Mouse (Mus musculus) heart, adult 2 months (tissue): Measurements from ENCODE around the gene Rhot2. TPM values are rescaled to one million over a fixed set of nuclear protein-coding genes. Genes with fewer than 3 reads are reported as not detected.
A peak's percentile ranks its signal among the peaks of the same experiment; 100 is the strongest.

ENCODE experiments used
- DNase-seq, 2 experiments: peaks; one replicate each; pipeline ENCODE4 v3.0.0; 2021
- H3K27ac ChIP-seq: fragments of 200-600 bp; 2 replicates; pipeline ENCODE4 v1.8.1; 2022
- H3K27me3 ChIP-seq: fragments of 200-500 bp; 2 replicates; pipeline ENCODE4 v1.6.1; 2012; ENCODE audit warnings: mild to moderate bottlenecking, low read length, inconsistent platforms, mixed read lengths; ENCODE audit not compliant: control insufficient read depth, insufficient read depth
- H3K36me3 ChIP-seq: fragments of 200-500 bp; 2 replicates; pipeline ENCODE4 v1.6.1; 2012; ENCODE audit warnings: low read length, inconsistent platforms; ENCODE audit not compliant: control insufficient read depth, insufficient read depth
- H3K4me1 ChIP-seq: fragments of 200-500 bp; 2 replicates; pipeline ENCODE4 v1.6.1; 2011; ENCODE audit warnings: low read length; ENCODE audit not compliant: control insufficient read depth, insufficient read depth
- H3K4me3 ChIP-seq: fragments of 200-600 bp; 2 replicates; pipeline ENCODE4 v1.8.1; 2022
- H3K79me2 ChIP-seq: fragments of 200-500 bp; replicated peaks from 2 replicates; pipeline ENCODE4 v1.6.1; 2012; ENCODE audit warnings: mild to moderate bottlenecking, inconsistent platforms, low read length, moderate library complexity, mixed read lengths; ENCODE audit not compliant: control insufficient read depth, insufficient read depth
- H3K9ac ChIP-seq: fragments of 200-500 bp; 2 replicates; pipeline ENCODE4 v1.6.1; 2012; ENCODE audit warnings: low read depth, mild to moderate bottlenecking, control low read depth, inconsistent platforms, low read length, mixed read lengths
- CTCF ChIP-seq: fragments of 200-600 bp; IDR thresholded peaks from 2 replicates; pipeline ENCODE4 v1.8.1; 2022; ENCODE audit warnings: antibody characterized with exemption, mild to moderate bottlenecking, moderate library complexity
- EP300 ChIP-seq: fragments of 200-500 bp; IDR thresholded peaks from 2 replicates; pipeline ENCODE4 v1.6.1; 2011; ENCODE audit warnings: low read depth, low read length, control low read depth; ENCODE audit not compliant: insufficient read depth
- POLR2A ChIP-seq: fragments of 200-500 bp; IDR thresholded peaks from 2 replicates; pipeline ENCODE4 v1.6.1; 2011; ENCODE audit warnings: mild to moderate bottlenecking, low read depth, low read length, control low read depth; ENCODE audit not compliant: insufficient read depth
- WGBS: fragments of 180-500 bp; shearing (Covaris S2); methylation state at CpG from one replicate; pipeline ENCODE4 v1.1.7; 2018; 5-methylcytosine and 5-hydroxymethylcytosine counted together
- intact Hi-C: fragments of 180-260 bp; cut with DNase I; formaldehyde crosslinking; loops from one replicate; pipeline ENCODE4 v1.15.1; 2025
- polyA plus RNA-seq: library from polyadenylated mRNA; depleted of rRNA; stranded (reverse); fragments of >200 nt; gene quantifications from 2 replicates; pipeline ENCODE4 v1.2.3, GENCODE M21; 2012
- total RNA-seq, 2 experiments: library from RNA; stranded (reverse); gene quantifications; 2 replicates each; pipeline ENCODE4 v1.2.3; 2021

Gene Rhot2
- total and polyA plus RNA-seq, 3 experiments, result 120 to 209 (median 139) TPM

GRCm38 (mm10) chr17:25860832-25861703 lies 16.4 kb upstream of the Rhot2 start, which contains the start of gene Wdr90:
Gene Wdr90 (minus strand): TSS chr17:25861501.
- Histone ChIP-seq H3K27me3 (no peaks in the 10 kb centered on the region), H3K79me2 (peaks cover 3% of the 10 kb centered on the region), H3K4me1 (peaks cover 1% of the 10 kb centered on the region; the same call in 1 of the 2 replicates), H3K36me3 (no peaks in the 10 kb centered on the region), H3K27ac (peak within 1 kb of the TSS; percentile 91), H3K4me3 (peak within 1 kb of the TSS; percentile 63), H3K9ac (peak within 1 kb of the TSS; percentile 79)
- intact Hi-C loops, result no loop called here
- TF ChIP-seq CTCF (peak; percentile 60), EP300 (peak; percentile 73; the same call in 1 of the 2 replicates), POLR2A (peak; percentile 88)
- WGBS, result 4% methylated on average over 65 of the region's 65 CpGs
- DNase-seq, result peak; percentile 92 to 94

GRCm38 (mm10) chr17:25860229-25860628 lies 15.6 kb upstream of the Rhot2 start:
- no peak overlapping the region for H3K9ac ChIP-seq

GRCm38 (mm10) chr17:25843636-25844395 lies 835 bp downstream of the Rhot2 start:
- no peak for TF ChIP-seq POLR2A
- no peak for TF ChIP-seq EP300
- no peak for TF ChIP-seq CTCF
- under 1% methylated on average over 38 of the region's 38 CpGs for WGBS
- H3K27me3 ChIP-seq, result no peaks in the 10 kb centered on the region
- intact Hi-C loops, result no loop called here
- peak overlapping the region; percentile 95 for H3K27ac ChIP-seq
- H3K36me3 ChIP-seq, result no peaks in the 10 kb centered on the region
- H3K4me1 ChIP-seq, result peaks cover 8% of the 10 kb centered on the region
- H3K9ac ChIP-seq, result peak overlapping the region; percentile 93
- H3K4me3 ChIP-seq, result peak overlapping the region; percentile 96
- DNase-seq, result no peak
- no peaks in the 10 kb centered on the region for H3K79me2 ChIP-seq

More at GRCm38 (mm10) chr17:25860229-25860628, 15.6 kb upstream of the Rhot2 start:
- Histone ChIP-seq H3K27ac (no peak overlapping the region), H3K79me2 (peaks cover under 1% of the 10 kb centered on the region), H3K36me3 (no peaks in the 10 kb centered on the region), H3K4me1 (peaks cover 1% of the 10 kb centered on the region; the same call in 1 of the 2 replicates), H3K27me3 (no peaks in the 10 kb centered on the region), H3K4me3 (no peak overlapping the region)
- TF ChIP-seq EP300 (no peak), CTCF (no peak)
- WGBS, result 91% methylated on average over 6 of the region's 6 CpGs
- DNase-seq, result no peak
- intact Hi-C loops, result no loop called here

GRCm38 (mm10) chr17:25843122-25843521 lies 1.5 kb downstream of the Rhot2 start:
- TF ChIP-seq POLR2A, result no peak
- no peaks in the 10 kb centered on the region for H3K36me3 ChIP-seq
- peak overlapping the region; percentile 23; the same call in 1 of the 2 replicates for H3K4me3 ChIP-seq
- WGBS, result 76% methylated on average over 4 of the region's 4 CpGs
- no peaks in the 10 kb centered on the region for H3K79me2 ChIP-seq
- DNase-seq, result no peak
- H3K9ac ChIP-seq, result no peak overlapping the region; the same call in 1 of the 2 replicates
- no peak overlapping the region for H3K27ac ChIP-seq
- no peaks in the 10 kb centered on the region for H3K27me3 ChIP-seq
- intact Hi-C loops, result no loop called here
- peaks cover 8% of the 10 kb centered on the region for H3K4me1 ChIP-seq

- Histone ChIP-seq H3K36me3 (no peaks in the 10 kb centered on the region), H3K27ac (no peak overlapping the region), H3K9ac (no peak overlapping the region), H3K4me1 (peaks cover 11% of the 10 kb centered on the region), H3K27me3 (no peaks in the 10 kb centered on the region), H3K79me2 (no peaks in the 10 kb centered on the region), H3K4me3 (no peak overlapping the region)
- intact Hi-C loops, result no loop called here
- no peak for TF ChIP-seq EP300
- no peak for TF ChIP-seq POLR2A
- TF ChIP-seq CTCF, result no peak
- no peak for DNase-seq
- WGBS, result 68% methylated on average over 3 of the region's 3 CpGs
These were observed 2.1 kb downstream of the Rhot2 start for GRCm38 (mm10) chr17:25842509-25842908.
